Mouse (Mus musculus) thymus, adult 2 months (tissue): ENCODE measurements around the gene Erg.

Experiments
- CTCF ChIP-seq: fragments of 200-500 bp; IDR thresholded peaks from 2 replicates; pipeline ENCODE4 v1.5.1; 2012; ENCODE audit warnings: mild to moderate bottlenecking, control low read depth, low read length, moderate library complexity, borderline replicate concordance; ENCODE audit not compliant: control insufficient read depth, poor library complexity, insufficient read depth; ENCODE audit errors: extremely low read depth
- POLR2A ChIP-seq: fragments of 200-500 bp; IDR thresholded peaks from 2 replicates; pipeline ENCODE4 v1.6.1; 2012; ENCODE audit warnings: mild to moderate bottlenecking, low read length, control low read depth, moderate library complexity; ENCODE audit not compliant: control insufficient read depth, poor library complexity, insufficient read depth; ENCODE audit errors: extremely low read depth

- no peak for TF ChIP-seq POLR2A
- TF ChIP-seq CTCF = no peak
Measured at GRCm38 (mm10) chr16:95421235-95421886, 165.0 kb downstream of the Erg start.
